Mouse (Mus musculus) heart, adult 8-10 months (tissue): ENCODE measurements around the gene Fnip1. TPM values are rescaled to one million over a fixed set of nuclear protein-coding genes. Genes with fewer than 3 reads are reported as not detected.
A peak's percentile ranks its signal among the peaks of the same experiment; 100 is the strongest.
"Not testable (repeated sequence)": the region's sequence is repeated elsewhere in the genome, so short reads cannot be mapped to it uniquely, and the experiment has no call there.

ENCODE experiments used
- DNase-seq: peaks from one replicate; pipeline ENCODE4 v3.0.0; 2022; ENCODE audit warnings: low spot score
- total RNA-seq, 4 experiments: library from RNA; stranded (reverse); gene quantifications; 2 replicates each; pipeline ENCODE4 v1.2.4; 2022

Gene Fnip1
- 10 to 100 TPM; 36.1 to 46.0 (median 41.1) TPM for total RNA-seq

GRCm38 (mm10) chr11:54437823-54438337 is at the start of gene Fnip1:
Gene Fnip1, plus strand, starts transcription at chr11:54438199.
- peak; percentile 94 for DNase-seq

DNA sequence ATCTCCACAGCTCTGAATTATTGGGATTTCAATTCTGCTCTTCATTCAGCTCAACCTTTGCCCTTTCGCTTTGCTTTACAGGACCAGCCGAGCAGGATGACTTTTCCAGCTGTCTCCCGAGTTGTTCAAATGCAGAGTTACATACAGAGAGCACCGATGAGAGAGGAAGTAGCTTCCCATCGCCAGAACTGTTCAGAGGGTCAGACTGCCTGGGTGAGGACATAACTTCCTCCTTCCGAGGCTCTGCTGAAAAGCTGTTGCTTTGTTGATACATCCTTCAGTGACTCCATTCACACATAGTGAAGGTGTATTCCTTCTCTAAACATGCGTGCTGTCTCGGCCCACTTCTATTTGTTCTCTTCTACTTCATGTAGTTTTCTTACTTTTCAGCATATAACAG is 47.6 kb upstream of the Fnip1 start:
- no peak for DNase-seq

DNA sequence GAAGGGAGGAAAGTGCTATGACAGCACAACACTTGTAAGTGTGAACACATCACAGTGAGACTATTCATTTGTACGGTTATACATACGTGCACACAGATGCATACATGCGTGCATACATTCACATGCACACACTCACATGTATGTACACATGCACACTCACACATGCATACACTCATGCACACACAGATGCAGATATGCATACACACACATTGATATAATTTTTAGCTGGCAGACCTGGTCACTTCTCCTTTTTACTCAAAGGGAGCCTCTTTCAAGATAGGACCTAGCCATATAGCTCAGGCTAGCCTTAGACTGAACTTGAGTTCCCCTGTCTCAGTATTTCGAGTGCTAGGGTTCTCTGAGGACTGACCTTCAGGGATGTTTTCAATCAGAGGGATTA is 46.7 kb upstream of the Fnip1 start:
- DNase-seq: no peak

DNA sequence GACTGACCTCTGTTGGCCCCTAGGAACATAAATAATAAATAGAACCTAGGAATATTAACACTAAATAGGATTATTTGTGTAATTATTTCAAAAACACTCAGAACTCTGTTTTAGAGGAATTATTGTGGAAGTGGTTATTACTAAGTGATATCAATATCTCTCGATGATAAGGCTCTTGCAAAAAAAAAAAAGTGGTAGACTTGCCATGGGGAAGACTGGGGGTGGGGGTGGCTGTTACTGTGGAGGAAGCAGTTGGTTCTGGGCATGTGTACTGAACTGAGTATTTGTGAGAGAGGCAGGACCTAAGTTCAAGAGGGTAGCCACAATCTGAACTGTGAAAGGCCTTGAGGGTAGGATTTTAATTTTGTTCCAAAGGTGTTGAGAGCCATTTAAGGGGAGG is 41.3 kb upstream of the Fnip1 start:
- no peak for DNase-seq

GRCm38 (mm10) chr11:54398058-54398457 is 39.9 kb upstream of the Fnip1 start:
- no peak for DNase-seq

DNA sequence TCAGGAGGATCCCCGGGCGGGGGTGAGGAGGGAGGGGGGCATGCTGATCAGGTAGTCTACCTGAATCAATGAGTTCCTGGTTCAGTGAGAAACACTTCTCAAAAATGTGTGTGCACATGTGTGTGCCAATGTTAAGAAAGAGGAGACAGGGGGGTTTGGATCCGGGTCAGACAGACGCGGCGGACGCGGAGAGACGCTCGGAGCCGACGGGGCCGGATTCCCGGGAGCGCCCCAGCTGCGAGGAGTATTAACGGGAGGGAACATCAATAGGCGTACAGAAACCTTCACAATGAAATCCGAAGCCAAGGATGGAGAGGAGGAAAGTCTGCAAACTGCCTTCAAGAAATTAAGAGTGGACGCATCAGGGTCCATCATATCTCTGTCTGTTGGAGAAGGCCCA is 37.2 kb upstream of the Fnip1 start:
- not testable (repeated sequence) for DNase-seq

DNA sequence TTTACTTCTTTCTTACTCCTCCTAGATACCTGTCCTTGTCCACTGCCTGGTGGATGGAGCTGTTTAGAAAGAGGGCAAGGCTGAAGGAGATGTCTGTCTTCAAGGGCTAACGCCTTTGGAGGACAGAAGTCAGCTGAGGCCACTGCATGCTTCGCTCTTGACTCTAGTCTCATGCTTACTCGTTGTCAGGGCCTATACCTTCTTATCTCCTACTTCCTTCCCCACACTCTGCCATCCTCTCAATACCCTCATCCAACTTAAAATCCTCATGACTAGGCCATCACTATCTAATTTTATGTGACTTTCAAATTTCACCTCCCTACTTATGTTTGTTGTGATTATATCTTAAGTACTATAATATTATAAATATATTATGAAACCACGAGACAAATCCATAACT is 33.1 kb upstream of the Fnip1 start:
- DNase-seq: no peak

DNA sequence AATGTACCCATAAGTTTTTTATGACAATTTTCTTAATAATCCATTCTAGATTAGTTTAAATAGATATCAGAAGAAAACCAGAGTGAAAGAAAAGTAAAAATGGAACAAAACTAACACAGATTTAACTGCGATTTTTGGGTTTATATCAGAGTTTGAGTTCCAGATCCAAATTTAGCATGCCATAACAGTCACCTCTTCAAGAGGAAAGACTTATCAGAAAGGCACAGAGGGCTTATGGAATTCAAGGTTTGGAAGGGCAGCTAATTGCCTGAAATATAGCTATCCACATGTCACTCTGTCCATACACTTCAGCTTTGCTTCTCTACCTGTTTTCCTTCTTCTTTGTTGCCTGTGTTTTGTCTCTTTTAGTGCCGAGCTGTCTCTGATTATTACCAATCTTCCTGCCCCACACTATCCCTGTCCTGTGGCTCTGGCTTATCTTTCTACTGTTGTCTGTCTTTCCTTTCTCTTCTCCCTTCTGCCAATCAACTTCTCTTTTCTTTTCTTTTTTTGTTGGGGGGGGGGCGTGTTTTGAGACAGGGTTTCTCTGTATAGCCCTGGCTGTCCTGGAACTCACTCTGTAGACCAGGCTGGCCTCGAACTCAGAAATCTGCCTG is 31.0 kb upstream of the Fnip1 start:
- no peak for DNase-seq

- DNase-seq: no peak
Observed at GRCm38 (mm10) chr11:54410612-54411011, 27.4 kb upstream of the Fnip1 start.

DNA sequence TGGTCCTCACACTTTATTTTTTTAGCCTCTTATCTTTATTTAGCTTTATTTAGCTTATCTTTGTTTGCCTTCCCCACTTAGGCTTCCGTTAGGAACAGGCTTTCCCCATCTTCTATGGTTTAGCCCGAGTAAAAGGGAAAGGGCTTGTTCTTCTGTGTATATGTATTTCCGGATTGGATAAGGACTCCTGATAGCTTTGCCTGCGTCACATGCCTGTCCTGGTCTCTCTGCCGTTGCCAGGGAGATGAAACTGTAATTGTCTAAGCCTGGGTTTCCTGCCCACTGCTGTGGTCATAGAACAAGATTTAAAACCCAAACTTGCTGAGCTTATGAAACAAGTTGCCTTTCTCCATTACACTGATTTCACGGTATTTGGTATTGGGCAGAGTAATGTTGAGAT is 25.0 kb upstream of the Fnip1 start:
- DNase-seq: no peak

DNA sequence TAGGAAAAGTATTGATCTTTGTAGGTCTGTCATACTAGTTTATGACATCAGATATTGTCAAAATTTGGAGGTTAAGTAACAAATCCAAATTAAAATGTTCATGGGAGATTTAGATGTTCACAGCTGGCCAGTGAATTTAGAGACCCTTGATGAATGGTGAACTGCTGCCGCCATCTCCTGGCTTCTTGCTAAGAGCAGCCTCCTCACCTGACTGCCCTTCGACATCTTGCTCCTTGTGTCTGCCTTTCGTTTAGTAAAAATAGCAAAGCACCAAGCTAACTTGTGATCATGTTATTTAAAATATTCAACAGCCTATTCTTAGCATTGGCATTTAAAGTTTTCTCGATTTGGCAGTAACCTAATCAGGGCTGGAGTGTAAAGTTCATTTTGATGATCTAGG is 15.0 kb upstream of the Fnip1 start:
- no peak for DNase-seq

DNA sequence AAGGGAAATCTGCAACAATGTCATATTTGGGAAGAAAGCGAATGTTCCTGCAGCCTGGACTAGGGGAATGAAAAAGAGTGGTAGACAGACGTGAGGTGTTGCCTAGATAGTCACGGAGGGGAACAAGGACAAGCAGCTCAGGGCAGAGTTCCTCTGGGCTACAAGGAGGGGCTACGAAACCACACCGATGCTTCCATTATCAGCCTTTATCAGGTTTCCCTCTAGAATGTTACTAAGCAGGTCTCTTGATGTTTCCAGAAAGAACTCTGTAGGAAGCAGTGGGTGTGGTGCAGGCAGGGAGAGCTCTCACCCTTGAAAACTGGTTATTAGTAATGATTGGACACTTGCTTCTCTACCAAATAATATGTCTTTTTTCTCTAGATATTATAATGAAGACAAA is 11.7 kb upstream of the Fnip1 start:
- no peak for DNase-seq

DNA sequence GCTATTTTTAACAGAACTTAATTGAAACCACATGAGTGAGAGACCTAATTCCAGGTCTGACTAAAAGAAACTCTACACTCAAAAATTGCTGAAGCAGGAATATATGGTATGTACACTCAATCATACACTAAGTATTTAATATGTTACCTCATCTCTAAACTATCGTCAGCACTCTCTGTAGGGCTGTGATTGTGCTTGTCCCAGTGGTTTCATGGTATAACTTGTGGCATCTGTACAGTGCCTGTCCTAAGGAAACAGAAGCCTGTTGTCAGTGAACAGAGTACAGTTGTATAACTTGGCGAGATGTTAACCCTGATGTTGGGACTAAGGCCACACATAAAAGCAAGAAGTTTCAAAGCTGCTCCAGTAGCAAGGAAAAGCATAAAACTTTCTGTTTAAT is 10.9 kb upstream of the Fnip1 start:
- no peak for DNase-seq

DNA sequence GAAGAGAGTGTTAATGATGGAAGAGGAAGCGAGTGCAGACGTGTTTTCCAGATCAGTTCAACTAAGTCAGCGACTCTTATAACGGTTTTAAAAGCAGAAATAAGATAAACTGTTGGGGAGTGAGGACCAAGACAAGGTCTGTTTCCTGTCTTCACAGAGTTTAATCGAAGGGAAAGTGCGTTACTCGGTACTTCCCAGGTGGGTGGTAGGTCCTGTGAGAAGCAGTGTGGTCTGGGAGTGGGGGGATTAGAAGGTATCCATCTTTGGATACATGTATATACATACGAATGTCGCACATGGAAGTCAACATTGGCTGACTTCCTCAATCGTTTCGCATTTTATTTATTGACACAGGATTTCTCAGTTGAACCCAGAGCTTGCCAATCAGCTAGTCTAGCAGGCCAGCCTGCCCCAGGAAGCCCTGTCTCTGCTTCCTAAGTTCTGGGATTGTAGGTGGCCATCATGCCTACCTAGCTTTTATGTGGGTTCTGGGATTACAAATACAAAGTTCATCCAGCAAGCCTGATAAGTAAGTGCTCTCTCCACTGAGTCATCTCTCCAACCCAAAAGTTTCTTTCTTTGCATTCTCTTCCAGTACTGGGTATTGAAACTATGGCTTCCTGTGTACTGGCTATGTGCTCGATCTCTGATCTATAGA is 10.2 kb upstream of the Fnip1 start:
- no peak for DNase-seq

- DNase-seq: no peak
Observed at GRCm38 (mm10) chr11:54429224-54429623, 8.8 kb upstream of the Fnip1 start.

- DNase-seq: no peak
Observed at GRCm38 (mm10) chr11:54435797-54436196, 2.2 kb upstream of the Fnip1 start.

GRCm38 (mm10) chr11:54437310-54437822 is 633 bp upstream of the Fnip1 start:
- DNase-seq: peak; percentile 21

GRCm38 (mm10) chr11:54438366-54438781 is 375 bp downstream of the Fnip1 start:
- peak; percentile 42 for DNase-seq

DNA sequence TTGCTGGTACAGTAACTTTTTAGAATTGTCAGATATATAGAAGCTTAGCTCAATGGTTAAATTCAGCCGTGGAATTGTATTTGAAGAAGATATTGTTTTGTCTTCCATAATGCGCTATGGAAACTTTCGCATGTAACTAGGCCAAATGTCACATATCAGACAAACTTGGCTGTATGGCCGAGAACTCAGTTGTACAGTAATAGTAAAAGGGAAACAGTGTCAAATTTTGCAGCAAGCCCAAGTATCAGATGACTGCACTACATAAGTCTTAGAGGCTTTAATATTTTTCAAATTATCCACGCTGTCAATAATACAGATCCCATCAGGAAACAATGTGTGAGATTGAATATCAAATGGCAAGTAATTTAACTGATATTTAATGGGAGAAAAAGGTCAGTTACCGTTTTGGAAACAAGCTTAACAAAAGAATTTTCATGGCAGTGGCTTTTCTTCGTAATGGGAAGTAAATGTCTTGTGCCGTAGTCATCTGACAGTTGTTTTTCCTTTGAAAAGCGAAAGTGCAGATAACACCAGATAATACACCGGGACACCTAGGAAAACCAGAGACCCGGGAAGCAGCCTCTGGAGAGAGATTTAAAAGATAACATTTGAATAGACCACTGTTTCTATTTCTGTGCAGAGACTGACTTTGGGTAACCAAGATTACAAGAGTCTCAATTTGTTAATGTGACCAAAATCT is 1.1 kb downstream of the Fnip1 start:
- peak; percentile 24 for DNase-seq

DNA sequence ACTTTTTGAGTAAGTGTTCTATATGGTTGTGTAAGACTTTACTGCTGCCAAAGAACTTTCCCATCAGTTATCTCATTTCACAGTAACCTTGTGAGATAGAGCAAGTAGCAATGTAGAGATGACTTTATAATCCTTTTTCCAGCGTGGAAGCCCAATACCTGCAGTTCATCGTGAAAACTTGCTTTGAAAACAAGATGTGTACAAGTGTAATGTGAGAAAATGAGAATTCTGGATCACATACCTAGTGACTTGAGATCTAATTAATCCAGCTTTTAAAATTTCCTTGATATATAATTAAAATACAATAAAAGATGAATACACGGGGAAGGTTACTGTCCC is 1.7 kb downstream of the Fnip1 start:
- DNase-seq: no peak

DNA sequence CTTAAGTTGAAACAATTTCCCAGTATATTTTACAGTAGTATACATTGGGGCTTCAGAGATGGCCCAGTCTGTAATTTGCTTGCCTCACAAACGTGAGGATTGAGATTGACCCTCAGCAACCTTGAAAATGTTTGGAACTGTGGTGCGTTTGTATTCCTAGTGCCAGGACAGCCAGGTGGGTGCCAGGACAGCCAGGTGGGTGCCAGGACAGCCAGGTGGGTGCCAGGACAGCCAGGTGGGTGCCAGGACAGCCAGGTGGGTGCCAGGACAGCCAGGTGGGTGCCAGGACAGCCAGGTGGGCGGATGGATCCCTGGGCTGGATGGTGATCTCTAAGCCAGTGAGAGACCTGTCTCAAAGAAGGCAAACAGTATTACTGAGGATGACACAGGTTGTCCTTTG is 12.8 kb downstream of the Fnip1 start:
- DNase-seq: not testable (repeated sequence)

GRCm38 (mm10) chr11:54454516-54454915 is 16.5 kb downstream of the Fnip1 start:
- no peak for DNase-seq

DNA sequence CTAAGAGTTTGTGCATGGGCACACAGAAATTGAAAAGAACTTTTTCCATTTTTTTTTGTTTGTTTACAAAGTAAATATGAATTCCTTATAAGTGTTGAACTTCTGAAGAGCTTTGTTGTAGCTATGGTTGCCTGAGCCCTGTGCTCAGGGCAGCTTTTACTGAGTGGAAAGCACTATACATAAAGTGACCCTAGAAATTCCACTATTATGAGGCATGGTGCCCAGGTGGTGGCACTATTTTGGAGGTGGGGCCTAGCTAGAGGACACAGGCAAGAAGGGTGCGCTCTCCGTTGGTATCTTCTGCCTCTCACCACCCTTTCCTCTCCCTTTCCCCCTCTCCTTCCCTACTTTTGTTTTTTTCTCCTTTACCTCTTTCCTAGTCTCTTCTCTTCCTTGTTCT is 18.9 kb downstream of the Fnip1 start:
- DNase-seq: no peak
